Mouse (Mus musculus): Measurements from ENCODE around the gene Mucl3.

- no peak for TF ChIP-seq GATA1 (IDR thresholded peaks at IDR 0.05; ENCODE audit: low read length)
- TF ChIP-seq TAL1 (IDR thresholded peaks at IDR 0.05; ENCODE audit: low read length) = no peak
These were observed 51.4 kb downstream of the Mucl3 start for GRCm38 (mm10) chr17:35592131-35592530.
